Mouse (Mus musculus) kidney, adult 2 months (tissue): ENCODE measurements around the gene Arel1. TPM values are rescaled to one million over a fixed set of nuclear protein-coding genes. Genes with fewer than 3 reads are reported as not detected.

Experiments
- DNase-seq: peaks from one replicate; pipeline ENCODE4 v3.0.0; 2021
- H3K27ac ChIP-seq: fragments of 200-500 bp; 2 replicates; pipeline ENCODE4 v1.5.1; 2012; ENCODE audit warnings: low read depth, low read length, control low read depth, inconsistent platforms; ENCODE audit not compliant: insufficient read depth
- H3K27me3 ChIP-seq: fragments of 200-500 bp; replicated peaks from 2 replicates; pipeline ENCODE4 v1.6.1; 2012; ENCODE audit warnings: mild to moderate bottlenecking, moderate library complexity, low read length, inconsistent platforms; ENCODE audit not compliant: control insufficient read depth, insufficient read depth
- H3K36me3 ChIP-seq: fragments of 200-500 bp; 2 replicates; pipeline ENCODE4 v1.6.1; 2012; ENCODE audit warnings: mild to moderate bottlenecking, moderate library complexity, low read length, inconsistent platforms; ENCODE audit not compliant: control insufficient read depth, insufficient read depth
- H3K4me1 ChIP-seq: fragments of 200-500 bp; 2 replicates; pipeline ENCODE4 v1.6.1; 2011; ENCODE audit warnings: low read length; ENCODE audit not compliant: control insufficient read depth, insufficient read depth
- H3K4me3 ChIP-seq: fragments of 200-500 bp; 2 replicates; pipeline ENCODE4 v1.5.1; 2011; ENCODE audit warnings: mild to moderate bottlenecking, low read depth, low read length, control low read depth; ENCODE audit not compliant: insufficient read depth
- CTCF ChIP-seq: fragments of 200-500 bp; conservative IDR thresholded peaks from 2 replicates; pipeline ENCODE4 v1.5.1; 2011; ENCODE audit warnings: low read depth, mild to moderate bottlenecking, control low read depth, low read length, moderate library complexity, mixed read lengths; ENCODE audit not compliant: insufficient read depth, insufficient read length
- POLR2A ChIP-seq: fragments of 200-500 bp; IDR thresholded peaks from one replicate; pipeline ENCODE4 v1.6.1; 2011; ENCODE audit warnings: low read depth, low read length, control low read depth
- WGBS: fragments of 180-500 bp; shearing (Covaris S2); methylation state at CpG from one replicate; pipeline ENCODE4 v1.1.7; 2018; 5-methylcytosine and 5-hydroxymethylcytosine counted together
- polyA plus RNA-seq: library from polyadenylated mRNA; depleted of rRNA; stranded (reverse); fragments of >200 nt; gene quantifications from 2 replicates; pipeline ENCODE4 v1.2.3, GENCODE M21; 2012

Arel1 gene
- polyA plus RNA-seq, 1 experiment: 20.7 TPM

GRCm38 (mm10) chr12:84948584-84949285, 22.0 kb downstream of the Arel1 start:
- Histone ChIP-seq H3K27ac (no peak overlapping the region), H3K36me3 (peaks cover 4% of the 10 kb centered on the region; the same call in 1 of the 2 replicates), H3K27me3 (no peaks in the 10 kb centered on the region), H3K4me1 (no peaks in the 10 kb centered on the region), H3K4me3 (no peak overlapping the region)
- WGBS: 94% methylated on average over 6 of the region's 6 CpGs
- DNase-seq: no peak
- no peak for TF ChIP-seq POLR2A
- no peak for TF ChIP-seq CTCF

GRCm38 (mm10) chr12:84947894-84948583, 22.7 kb downstream of the Arel1 start:
- Histone ChIP-seq H3K4me1 (no peaks in the 10 kb centered on the region), H3K36me3 (peaks cover 4% of the 10 kb centered on the region; the same call in 1 of the 2 replicates), H3K27me3 (no peaks in the 10 kb centered on the region), H3K27ac (no peak overlapping the region), H3K4me3 (no peak overlapping the region)
- TF ChIP-seq POLR2A (no peak), CTCF (no peak)
- DNase-seq: no peak
- 83% methylated on average over 2 of the region's 2 CpGs for WGBS

- no peaks in the 10 kb centered on the region for H3K4me1 ChIP-seq
- no peaks in the 10 kb centered on the region for H3K27me3 ChIP-seq
- no peak overlapping the region for H3K27ac ChIP-seq
- WGBS: 83% methylated on average over 9 of the region's 9 CpGs
- no peak for DNase-seq
- peaks cover 2% of the 10 kb centered on the region; the same call in 1 of the 2 replicates for H3K36me3 ChIP-seq
- no peak overlapping the region for H3K4me3 ChIP-seq
- TF ChIP-seq CTCF: no peak
- no peak for TF ChIP-seq POLR2A
Observed at GRCm38 (mm10) chr12:84944813-84945553, 25.7 kb downstream of the Arel1 start.

GRCm38 (mm10) chr12:84944150-84944812, 26.4 kb downstream of the Arel1 start:
- no peak for DNase-seq
- Histone ChIP-seq H3K27ac (no peak overlapping the region), H3K27me3 (no peaks in the 10 kb centered on the region), H3K4me3 (no peak overlapping the region), H3K36me3 (peaks cover 2% of the 10 kb centered on the region; the same call in 1 of the 2 replicates), H3K4me1 (no peaks in the 10 kb centered on the region)
- TF ChIP-seq CTCF (no peak), POLR2A (no peak)
- 80% methylated on average over 4 of the region's 4 CpGs for WGBS

- no peaks in the 10 kb centered on the region for H3K27me3 ChIP-seq
- 86% methylated on average over 21 of the region's 21 CpGs for WGBS
- H3K4me1 ChIP-seq: no peaks in the 10 kb centered on the region
Observed at GRCm38 (mm10) chr12:84943006-84943952, 27.4 kb downstream of the Arel1 start.

GRCm38 (mm10) chr12:84941717-84942116, 29.0 kb downstream of the Arel1 start:
- WGBS: 91% methylated on average over 13 of the region's 13 CpGs
- DNase-seq: no peak
- no peak for TF ChIP-seq POLR2A
- no peak for TF ChIP-seq CTCF
- Histone ChIP-seq H3K4me1 (no peaks in the 10 kb centered on the region), H3K27ac (no peak overlapping the region), H3K4me3 (no peak overlapping the region), H3K27me3 (no peaks in the 10 kb centered on the region), H3K36me3 (peaks cover 2% of the 10 kb centered on the region; the same call in 1 of the 2 replicates)

More at GRCm38 (mm10) chr12:84943006-84943952, 27.4 kb downstream of the Arel1 start:
- no peak for TF ChIP-seq CTCF
- TF ChIP-seq POLR2A: no peak
- Histone ChIP-seq H3K27ac (no peak overlapping the region), H3K4me3 (no peak overlapping the region), H3K36me3 (peaks cover 2% of the 10 kb centered on the region; the same call in 1 of the 2 replicates)
- no peak for DNase-seq
